Mouse (Mus musculus) CH12.LX (cell line): Measurements from ENCODE around the gene Gm10271. TPM values are rescaled to one million over a fixed set of nuclear protein-coding genes. Genes with fewer than 3 reads are reported as not detected.

Experiments used
- DNase-seq: peaks from one replicate; pipeline ENCODE4 v3.0.0-alpha.2; 2013; ENCODE audit errors: extremely low read depth
- H3K27ac ChIP-seq: 2 replicates; pipeline ENCODE4 v1.5.1; 2012; ENCODE audit warnings: low read depth, mild to moderate bottlenecking, control low read depth, moderate library complexity; ENCODE audit not compliant: insufficient read depth
- H3K27me3 ChIP-seq: replicated peaks from 2 replicates; pipeline ENCODE3; 2012; ENCODE audit warnings: inconsistent platforms
- H3K36me3 ChIP-seq, 2 experiments: replicated peaks in 1 of 2; 2 replicates each; pipeline versions ENCODE3 to v1.6.1; 2012; ENCODE audit warnings: inconsistent platforms in 1 of 2, low read length in 1 of 2, mild to moderate bottlenecking in 1 of 2, mixed read lengths in 1 of 2, moderate library complexity in 1 of 2; ENCODE audit not compliant: control insufficient read depth in 1 of 2, insufficient read depth in 1 of 2
- H3K4me1 ChIP-seq, 2 experiments: 2 replicates each; pipeline ENCODE4 v1.6.1; 2012; ENCODE audit warnings: inconsistent platforms in 1 of 2, moderate library complexity in 1 of 2; ENCODE audit not compliant: insufficient read depth in 2 of 2, control insufficient read depth in 1 of 2
- H3K4me2 ChIP-seq: 2 replicates; pipeline ENCODE4 v1.6.1; 2012; ENCODE audit warnings: low read depth, mild to moderate bottlenecking, control low read depth; ENCODE audit not compliant: poor library complexity, insufficient read depth, severe bottlenecking
- H3K4me3 ChIP-seq, 3 experiments: fragments of 150-350 bp in 1 of 3; sonication (generic) in 1 of 3; replicated peaks in 1 of 3; 2 replicates each; pipeline versions ENCODE3 to v1.5.1; 2011 to 2012; ENCODE audit warnings: low read depth in 2 of 3, low read length in 2 of 3, mild to moderate bottlenecking in 2 of 3, moderate library complexity in 2 of 3, control low read depth in 1 of 3, improper control_type of control experiment in 1 of 3, inconsistent platforms in 1 of 3, mixed read lengths in 1 of 3; ENCODE audit not compliant: poor library complexity in 1 of 3
- H3K79me2 ChIP-seq: replicated peaks from 2 replicates; pipeline ENCODE4 v1.6.1; 2012; ENCODE audit warnings: mild to moderate bottlenecking, moderate library complexity; ENCODE audit not compliant: control insufficient read depth, poor library complexity, insufficient read depth, severe bottlenecking; ENCODE audit errors: extremely low read depth
- H3K9ac ChIP-seq: 2 replicates; pipeline ENCODE4 v1.6.1; 2012; ENCODE audit warnings: low read depth, mild to moderate bottlenecking, control low read depth, moderate library complexity; ENCODE audit not compliant: insufficient read depth
- H3K9me3 ChIP-seq: replicated peaks from 2 replicates; pipeline ENCODE3; 2012; ENCODE audit warnings: low read length, inconsistent platforms, mixed read lengths
- BHLHE40 ChIP-seq: IDR thresholded peaks from 2 replicates; pipeline ENCODE4 v1.6.1; 2011; ENCODE audit warnings: mild to moderate bottlenecking, low read depth, low read length, improper control_type of control experiment
- CTCF ChIP-seq, 2 experiments: IDR thresholded peaks in 1 of 2; conservative IDR thresholded peaks in 1 of 2; 2 replicates each; pipeline ENCODE4 v1.5.1; 2011 to 2012; ENCODE audit warnings: low read depth in 2 of 2, low read length in 2 of 2, improper control_type of control experiment in 1 of 2, inconsistent platforms in 1 of 2, mild to moderate bottlenecking in 1 of 2, moderate library complexity in 1 of 2
- ELF1 ChIP-seq: IDR thresholded peaks from 2 replicates; pipeline ENCODE4 v1.6.1; 2014; ENCODE audit warnings: low read depth, mild to moderate bottlenecking, inconsistent platforms, low read length, improper control_type of control experiment
- EP300 ChIP-seq: IDR thresholded peaks from 2 replicates; pipeline ENCODE4 v1.6.1; 2011; ENCODE audit warnings: low read length, improper control_type of control experiment
- GABPA ChIP-seq: IDR thresholded peaks from 2 replicates; pipeline ENCODE4 v1.6.1; 2012; ENCODE audit warnings: low read depth, low read length, improper control_type of control experiment, inconsistent platforms; ENCODE audit not compliant: insufficient replicate concordance
- HCFC1 ChIP-seq: IDR thresholded peaks from 2 replicates; pipeline ENCODE4 v1.6.1; 2012; ENCODE audit warnings: low read depth, mild to moderate bottlenecking, inconsistent platforms, low read length, improper control_type of control experiment
- JUN ChIP-seq: IDR thresholded peaks from 2 replicates; pipeline ENCODE4 v1.6.1; 2011; ENCODE audit warnings: low read depth, mild to moderate bottlenecking, low read length, improper control_type of control experiment, moderate library complexity; ENCODE audit not compliant: insufficient read depth
- KAT2A ChIP-seq: IDR thresholded peaks from 2 replicates; pipeline ENCODE4 v1.6.1; 2012; ENCODE audit warnings: low read length, improper control_type of control experiment, inconsistent platforms; ENCODE audit not compliant: insufficient replicate concordance
- MAFK ChIP-seq: IDR thresholded peaks from 2 replicates; pipeline ENCODE4 v1.6.1; 2011; ENCODE audit warnings: low read length, improper control_type of control experiment; ENCODE audit not compliant: insufficient replicate concordance
- MAX ChIP-seq: IDR thresholded peaks from 2 replicates; pipeline ENCODE4 v1.6.1; 2011; ENCODE audit warnings: low read length, improper control_type of control experiment
- NELFE ChIP-seq: IDR thresholded peaks from 2 replicates; pipeline ENCODE4 v1.6.1; 2011; ENCODE audit warnings: low read depth, low read length, improper control_type of control experiment
- PAX5 ChIP-seq: IDR thresholded peaks from 2 replicates; pipeline ENCODE4 v1.6.1; 2012; ENCODE audit warnings: low read length, inconsistent platforms, mixed read lengths
- POLR2AphosphoS2 ChIP-seq: IDR thresholded peaks from 2 replicates; pipeline ENCODE4 v1.6.1; 2011; ENCODE audit warnings: low read depth, low read length, improper control_type of control experiment
- RCOR1 ChIP-seq: conservative IDR thresholded peaks from 2 replicates; pipeline ENCODE4 v1.6.1; 2012; ENCODE audit warnings: low read depth, mild to moderate bottlenecking, inconsistent platforms, low read length, improper control_type of control experiment
- SMC3 ChIP-seq: IDR thresholded peaks from 2 replicates; pipeline ENCODE4 v1.6.1; 2011; ENCODE audit warnings: low read depth, low read length, improper control_type of control experiment
- TCF12 ChIP-seq: IDR thresholded peaks from 2 replicates; pipeline ENCODE4 v1.6.1; 2014; ENCODE audit warnings: low read depth, mild to moderate bottlenecking, inconsistent platforms, low read length, improper control_type of control experiment
- UBTF ChIP-seq: IDR thresholded peaks from 2 replicates; pipeline ENCODE4 v1.6.1; 2012; ENCODE audit warnings: low read depth, mild to moderate bottlenecking, inconsistent platforms, low read length, improper control_type of control experiment, moderate library complexity
- USF2 ChIP-seq: conservative IDR thresholded peaks from 2 replicates; pipeline ENCODE4 v1.6.1; 2011; ENCODE audit warnings: low read depth, low read length, improper control_type of control experiment
- ZKSCAN1 ChIP-seq: IDR thresholded peaks from 2 replicates; pipeline ENCODE4 v1.6.1; 2012; ENCODE audit warnings: low read depth, inconsistent platforms, low read length, improper control_type of control experiment, borderline replicate concordance
- ZMIZ1 ChIP-seq: IDR thresholded peaks from 2 replicates; pipeline ENCODE4 v1.6.1; 2012; ENCODE audit warnings: low read depth, mild to moderate bottlenecking, inconsistent platforms, low read length, improper control_type of control experiment
- ZNF384 ChIP-seq: IDR thresholded peaks from 2 replicates; pipeline ENCODE4 v1.6.1; 2012; ENCODE audit warnings: low read depth, low read length, improper control_type of control experiment, inconsistent platforms
- dilution Hi-C: fragments of 300-500 bp; cut with MboI; formaldehyde crosslinking; loops from 2 replicates; pipeline ENCODE4 v1.14.3; 2020; ENCODE audit warnings: low sequenced_read_pairs; ENCODE audit not compliant: extremely low pct_unique_long_range_greater_than_20kb, extremely low pct_ligation_motif_present
- in situ Hi-C: fragments of 300-500 bp; cut with MboI; formaldehyde crosslinking; loops from 3 replicates; pipeline ENCODE4 v1.14.3; 2019; ENCODE audit warnings: low sequenced_read_pairs, low pct_ligation_motif_present, low pct_unique_long_range_greater_than_20kb, mixed read lengths
- polyA plus RNA-seq: library from polyadenylated mRNA; unstranded; fragments of >175 nt; gene quantifications from 2 replicates; pipeline ENCODE4 v1.2.1, GENCODE M21; 2012; ENCODE audit warnings: low read depth; ENCODE audit not compliant: insufficient read length
- total RNA-seq, 2 experiments: library from RNA; depleted of rRNA; stranded (reverse); fragments of 300-350 nt in 1 of 2; fragments of >200 nt in 1 of 2; gene quantifications; 2 replicates each; pipeline ENCODE4 v1.2.3; 2012 to 2014

Gene Gm10271
- total and polyA plus RNA-seq, 3 experiments = not detected

- Histone ChIP-seq H3K4me3 (no peak overlapping the region), H3K9me3 (no peaks in the 10 kb centered on the region), H3K4me2 (no peak overlapping the region), H3K4me1 (no peaks in the 10 kb centered on the region), H3K79me2 (no peaks in the 10 kb centered on the region), H3K27ac (no peak overlapping the region), H3K36me3 (no peaks in the 10 kb centered on the region), H3K9ac (no peak overlapping the region), H3K27me3 (no peaks in the 10 kb centered on the region)
- TF ChIP-seq ELF1 (no peak), NELFE (no peak), HCFC1 (no peak), EP300 (no peak)
- DNase-seq = no peak
- in situ Hi-C loops = loop anchor here (10.0 kb wide), 1 partner anchor 57 kb away; no protein-coding TSS in a partner anchor
- dilution Hi-C loops = no loop called here
These were observed 5.0 kb upstream of the Gm10271 start for GRCm38 (mm10) chr10:116977455-116977854.

- in situ Hi-C loops = no loop called here
- dilution Hi-C loops = no loop called here
- H3K4me1 ChIP-seq = no peaks in the 10 kb centered on the region; a peak in 1 of 4 replicates
These were observed 3.7 kb downstream of the Gm10271 start for GRCm38 (mm10) chr10:116968741-116969140.

GRCm38 (mm10) chr10:116966065-116966464 is 6.3 kb downstream of the Gm10271 start:
- no peaks in the 10 kb centered on the region for H3K27me3 ChIP-seq
- no peak for DNase-seq
- H3K4me2 ChIP-seq = no peak overlapping the region
- H3K36me3 ChIP-seq = peaks cover 0 to 12% of the 10 kb centered on the region in 2 experiments
- H3K4me3 ChIP-seq = no peak overlapping the region
- H3K79me2 ChIP-seq = no peaks in the 10 kb centered on the region
- H3K9ac ChIP-seq = no peak overlapping the region
- dilution Hi-C loops (no loop called here), in situ Hi-C loops (no loop called here)
- H3K9me3 ChIP-seq = no peaks in the 10 kb centered on the region
- TF ChIP-seq USF2 (no peak), SMC3 (no peak), MAFK (no peak), GABPA (no peak), JUN (no peak), KAT2A (no peak), POLR2AphosphoS2 (no peak), TCF12 (no peak), ZKSCAN1 (no peak), UBTF (no peak), HCFC1 (no peak), ZNF384 (no peak)
- H3K27ac ChIP-seq = no peak overlapping the region
- no peaks in the 10 kb centered on the region; a peak in 1 of 4 replicates for H3K4me1 ChIP-seq

More at GRCm38 (mm10) chr10:116968741-116969140, 3.7 kb downstream of the Gm10271 start:
- Histone ChIP-seq H3K9me3 (no peaks in the 10 kb centered on the region), H3K4me2 (no peak overlapping the region), H3K27ac (no peak overlapping the region), H3K4me3 (no peak overlapping the region), H3K79me2 (no peaks in the 10 kb centered on the region), H3K27me3 (no peaks in the 10 kb centered on the region), H3K36me3 (no peaks in the 10 kb centered on the region), H3K9ac (no peak overlapping the region)
- no peak for TF ChIP-seq ZMIZ1
- no peak for TF ChIP-seq ELF1
- TF ChIP-seq HCFC1 = no peak
- TF ChIP-seq CTCF (conservative IDR thresholded peaks at IDR 0.05 in 1 of 2, IDR thresholded peaks at IDR 0.05 in 1 of 2; ENCODE audit: low read depth in 2 of 2, low read length in 2 of 2) = no peak
- TF ChIP-seq PAX5 = no peak
- no peak for TF ChIP-seq KAT2A
- no peak for TF ChIP-seq MAX
- TF ChIP-seq UBTF = no peak
- no peak for TF ChIP-seq TCF12
- no peak for TF ChIP-seq ZNF384
- no peak for TF ChIP-seq EP300
- TF ChIP-seq RCOR1 = no peak
- TF ChIP-seq USF2 = no peak
- no peak for TF ChIP-seq ZKSCAN1
- TF ChIP-seq POLR2AphosphoS2 = no peak
- TF ChIP-seq BHLHE40 = no peak
- TF ChIP-seq, all 38 proteins: peak for 0
- DNase-seq = no peak
